Mouse (Mus musculus): ENCODE data around the gene Nup210l. TPM values are rescaled to one million over a fixed set of nuclear protein-coding genes. Genes with fewer than 3 reads are reported as not detected.

The Nup210l gene
- polyA plus RNA-seq, 1 experiment from 2014 or later: 0.34 TPM

GRCm38 (mm10) chr3:90134993-90135392 is 31.1 kb downstream of the Nup210l start:
- no peak overlapping the region for H3K4me2 ChIP-seq (replicated peaks)
- ATAC-seq (ENCODE audit: low FRiP score, low read depth): no peak
- no peaks in the 10 kb centered on the region for H3K36me3 ChIP-seq
- no peaks in the 10 kb centered on the region for H3K9me3 ChIP-seq
- 67% methylated on average over 5 of the region's 5 CpGs for WGBS
- no peak overlapping the region for H3K4me3 ChIP-seq
- H3K27ac ChIP-seq: no peak overlapping the region
- no peaks in the 10 kb centered on the region for H3K27me3 ChIP-seq
- H3K9ac ChIP-seq: no peak overlapping the region
- peaks cover 4% of the 10 kb centered on the region for H3K4me1 ChIP-seq

GRCm38 (mm10) chr3:90136660-90137059 is 32.7 kb downstream of the Nup210l start:
- Histone ChIP-seq H3K9me3 (no peaks in the 10 kb centered on the region), H3K27me3 (no peaks in the 10 kb centered on the region), H3K9ac (no peak overlapping the region), H3K4me1 (peaks cover 4% of the 10 kb centered on the region), H3K36me3 (no peaks in the 10 kb centered on the region), H3K4me2 (replicated peaks) (no peak overlapping the region), H3K27ac (no peak overlapping the region), H3K4me3 (no peak overlapping the region)
- WGBS: 40% methylated on average over 13 of the region's 13 CpGs
- no peak for ATAC-seq (ENCODE audit: low FRiP score, low read depth)

GRCm38 (mm10) chr3:90137606-90138005 is 33.7 kb downstream of the Nup210l start:
- Histone ChIP-seq H3K36me3 (no peaks in the 10 kb centered on the region), H3K4me1 (peaks cover 4% of the 10 kb centered on the region), H3K27ac (no peak overlapping the region), H3K27me3 (no peaks in the 10 kb centered on the region), H3K9me3 (no peaks in the 10 kb centered on the region), H3K9ac (no peak overlapping the region), H3K4me2 (replicated peaks) (no peak overlapping the region), H3K4me3 (no peak overlapping the region)
- WGBS: 80% methylated on average over 1 of the region's 1 CpGs
- ATAC-seq (ENCODE audit: low FRiP score, low read depth): no peak

- WGBS: 77% methylated on average over 3 of the region's 3 CpGs
- no peaks in the 10 kb centered on the region for H3K9me3 ChIP-seq
Measured at GRCm38 (mm10) chr3:90139962-90140361, 36.0 kb downstream of the Nup210l start.

GRCm38 (mm10) chr3:90145461-90145860 is 41.5 kb downstream of the Nup210l start:
- WGBS: 71% methylated on average over 3 of the region's 3 CpGs
- Histone ChIP-seq H3K4me2 (replicated peaks) (no peak overlapping the region), H3K36me3 (no peaks in the 10 kb centered on the region), H3K4me3 (no peak overlapping the region), H3K9me3 (no peaks in the 10 kb centered on the region), H3K4me1 (no peaks in the 10 kb centered on the region), H3K27ac (no peak overlapping the region), H3K27me3 (no peaks in the 10 kb centered on the region), H3K9ac (no peak overlapping the region)
- no peak for ATAC-seq (ENCODE audit: low FRiP score, low read depth)

More at GRCm38 (mm10) chr3:90139962-90140361, 36.0 kb downstream of the Nup210l start:
- Histone ChIP-seq H3K4me1 (no peaks in the 10 kb centered on the region), H3K4me2 (replicated peaks) (no peak overlapping the region), H3K36me3 (no peaks in the 10 kb centered on the region), H3K4me3 (no peak overlapping the region), H3K27ac (no peak overlapping the region), H3K9ac (no peak overlapping the region), H3K27me3 (no peaks in the 10 kb centered on the region)
- ATAC-seq (ENCODE audit: low FRiP score, low read depth): no peak

GRCm38 (mm10) chr3:90146651-90147050 is 42.7 kb downstream of the Nup210l start:
- no peaks in the 10 kb centered on the region for H3K36me3 ChIP-seq
- H3K9ac ChIP-seq: no peak overlapping the region
- no peak for ATAC-seq (ENCODE audit: low FRiP score, low read depth)
- H3K4me2 ChIP-seq (replicated peaks): no peak overlapping the region
- H3K27ac ChIP-seq: no peak overlapping the region
- H3K27me3 ChIP-seq: no peaks in the 10 kb centered on the region
- no peak overlapping the region for H3K4me3 ChIP-seq
- no peaks in the 10 kb centered on the region for H3K9me3 ChIP-seq
- H3K4me1 ChIP-seq: no peaks in the 10 kb centered on the region
- 96% methylated on average over 1 of the region's 1 CpGs for WGBS

- ATAC-seq (ENCODE audit: low FRiP score, low read depth): no peak
- Histone ChIP-seq H3K27ac (no peak overlapping the region), H3K9me3 (no peaks in the 10 kb centered on the region), H3K4me3 (no peak overlapping the region), H3K9ac (no peak overlapping the region), H3K4me2 (replicated peaks) (no peak overlapping the region), H3K4me1 (no peaks in the 10 kb centered on the region), H3K36me3 (no peaks in the 10 kb centered on the region), H3K27me3 (no peaks in the 10 kb centered on the region)
- WGBS: 91% methylated on average over 12 of the region's 12 CpGs
Measured at GRCm38 (mm10) chr3:90151086-90151740, 47.3 kb downstream of the Nup210l start.

- no peak overlapping the region for H3K9ac ChIP-seq
- no peak overlapping the region for H3K4me3 ChIP-seq
- no peaks in the 10 kb centered on the region for H3K36me3 ChIP-seq
- no peak overlapping the region for H3K4me2 ChIP-seq (replicated peaks)
- H3K9me3 ChIP-seq: no peaks in the 10 kb centered on the region
- no peak for ATAC-seq (ENCODE audit: low FRiP score, low read depth)
- no peak overlapping the region for H3K27ac ChIP-seq
- no peaks in the 10 kb centered on the region for H3K27me3 ChIP-seq
- 65% methylated on average over 5 of the region's 5 CpGs for WGBS
- no peaks in the 10 kb centered on the region for H3K4me1 ChIP-seq
Measured at GRCm38 (mm10) chr3:90155996-90156395, 52.1 kb downstream of the Nup210l start.

GRCm38 (mm10) chr3:90159757-90160156 is 55.8 kb downstream of the Nup210l start:
- Histone ChIP-seq H3K9ac (no peak overlapping the region), H3K36me3 (no peaks in the 10 kb centered on the region), H3K27me3 (no peaks in the 10 kb centered on the region), H3K27ac (no peak overlapping the region), H3K9me3 (no peaks in the 10 kb centered on the region), H3K4me3 (no peak overlapping the region), H3K4me2 (replicated peaks) (no peak overlapping the region), H3K4me1 (no peaks in the 10 kb centered on the region)
- ATAC-seq (ENCODE audit: low FRiP score, low read depth): no peak
- 90% methylated on average over 9 of the region's 9 CpGs for WGBS

GRCm38 (mm10) chr3:90161541-90161940 is 57.6 kb downstream of the Nup210l start:
- Histone ChIP-seq H3K4me2 (replicated peaks) (no peak overlapping the region), H3K9me3 (no peaks in the 10 kb centered on the region), H3K4me3 (no peak overlapping the region), H3K27me3 (no peaks in the 10 kb centered on the region), H3K9ac (no peak overlapping the region), H3K4me1 (no peaks in the 10 kb centered on the region), H3K27ac (no peak overlapping the region), H3K36me3 (no peaks in the 10 kb centered on the region)
- no peak for ATAC-seq (ENCODE audit: low FRiP score, low read depth)
- WGBS: 83% methylated on average over 3 of the region's 3 CpGs

GRCm38 (mm10) chr3:90179566-90179965 is 75.6 kb downstream of the Nup210l start:
- 75% methylated on average over 3 of the region's 3 CpGs for WGBS
- Histone ChIP-seq H3K36me3 (no peaks in the 10 kb centered on the region), H3K9me3 (no peaks in the 10 kb centered on the region), H3K4me2 (replicated peaks) (no peak overlapping the region), H3K27me3 (no peaks in the 10 kb centered on the region), H3K9ac (no peak overlapping the region), H3K4me3 (no peak overlapping the region), H3K27ac (no peak overlapping the region), H3K4me1 (no peaks in the 10 kb centered on the region)
- no peak for ATAC-seq (ENCODE audit: low FRiP score, low read depth)

GRCm38 (mm10) chr3:90183581-90183980 is 79.6 kb downstream of the Nup210l start:
- H3K9ac ChIP-seq: no peak overlapping the region
- H3K4me2 ChIP-seq (replicated peaks): no peak overlapping the region
- ATAC-seq (ENCODE audit: low FRiP score, low read depth): no peak
- H3K27me3 ChIP-seq: no peaks in the 10 kb centered on the region
- H3K27ac ChIP-seq: no peak overlapping the region
- H3K4me3 ChIP-seq: no peak overlapping the region
- H3K9me3 ChIP-seq: no peaks in the 10 kb centered on the region
- H3K36me3 ChIP-seq: no peaks in the 10 kb centered on the region
- no peaks in the 10 kb centered on the region for H3K4me1 ChIP-seq
- WGBS: 79% methylated on average over 3 of the region's 3 CpGs

- H3K27me3 ChIP-seq: no peaks in the 10 kb centered on the region
- ATAC-seq (ENCODE audit: low FRiP score, low read depth): no peak
- H3K9ac ChIP-seq: no peak overlapping the region
- H3K27ac ChIP-seq: no peak overlapping the region
- WGBS: 75% methylated on average over 11 of the region's 11 CpGs
- no peak overlapping the region for H3K4me3 ChIP-seq
- no peaks in the 10 kb centered on the region for H3K36me3 ChIP-seq
- H3K4me2 ChIP-seq (replicated peaks): no peak overlapping the region
- H3K9me3 ChIP-seq: no peaks in the 10 kb centered on the region
- H3K4me1 ChIP-seq: peaks cover 4% of the 10 kb centered on the region; the same call in 1 of the 2 replicates
Measured at GRCm38 (mm10) chr3:90190859-90191510, 87.1 kb downstream of the Nup210l start.
